In the genomic region with DNA sequence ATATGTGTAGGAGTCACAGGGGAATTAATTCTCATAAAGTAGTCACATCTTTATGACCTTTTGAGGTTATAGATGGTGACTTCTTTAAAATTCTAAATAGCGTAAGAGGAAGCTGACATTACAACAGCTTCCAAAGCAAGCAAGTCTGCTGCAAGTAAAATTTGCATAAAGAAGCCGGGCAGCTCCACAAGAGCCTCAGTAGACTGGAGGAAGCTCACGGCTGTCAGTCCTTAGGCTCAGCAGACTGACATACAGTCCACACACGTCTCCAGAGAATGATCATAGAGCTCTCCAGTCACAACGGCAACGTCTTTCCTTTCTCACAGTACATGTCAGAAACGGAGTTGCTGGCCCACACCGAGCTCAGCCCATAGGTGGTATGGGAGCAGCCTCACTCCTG, we compare ENCODE assay signal across 17 mouse cellular contexts.
"Had no signal": no experiment of that assay in that cellular context is flagged by ENCODE, and none has a peak within 500 bp of the region (broad histone marks: within the 10 kb centered on the region; RNA-seq: fewer than 3 reads in every experiment).

No protein-coding gene starts in this region.

- H3K27ac ChIP-seq: lung, embryonic 15.5 days; macrophage; midbrain, embryonic 10.5 days; midbrain, embryonic 12.5 days; neural tube, embryonic 12.5 days; stomach, embryonic 15.5 days; stomach, postnatal 0 days had no signal

- H3K4me3 ChIP-seq: lung, embryonic 15.5 days; midbrain, embryonic 10.5 days; midbrain, embryonic 12.5 days; neural tube, embryonic 12.5 days; stomach, embryonic 15.5 days had no signal

- H3K4me2 ChIP-seq: lung, embryonic 15.5 days; midbrain, embryonic 12.5 days; neural tube, embryonic 12.5 days; stomach, embryonic 15.5 days had no signal

- H3K9me3 ChIP-seq: lung, embryonic 15.5 days; midbrain, embryonic 10.5 days; midbrain, embryonic 12.5 days; neural tube, embryonic 12.5 days; stomach, embryonic 15.5 days had no signal

- DNase-seq: lung, adult 2 months; lung, postnatal 14 days; lung, postnatal 36 days; midbrain, embryonic 14.5 days; right cerebral cortex, postnatal 14 days; thymus, adult 2 months; thymus, postnatal 25 days; thymus, postnatal 4 days had no signal

- H3K27me3 ChIP-seq: lung, embryonic 15.5 days; midbrain, embryonic 12.5 days; neural tube, embryonic 12.5 days; stomach, embryonic 15.5 days had no signal

- H3K9ac ChIP-seq: lung, embryonic 15.5 days; midbrain, embryonic 12.5 days; neural tube, embryonic 12.5 days; stomach, embryonic 15.5 days had no signal

- ATAC-seq: lung, postnatal 0 days; midbrain, embryonic 16.5 days had no signal
